Mouse (Mus musculus) monocyte, adult 5-6 weeks (primary cell): Measurements from ENCODE around the gene Gpr15. TPM values are rescaled to one million over a fixed set of nuclear protein-coding genes. Genes with fewer than 3 reads are reported as not detected.

Experiments
- ATAC-seq: fragments of 153-309, 156-312 bp; replicated peaks from 2 replicates; pipeline ENCODE4 v1.8.0; 2017; ENCODE audit warnings: mild to moderate bottlenecking; ENCODE audit not compliant: low TSS enrichment, insufficient number of reproducible peaks, severe bottlenecking, poor library complexity, low FRiP score
- total RNA-seq: library from RNA; stranded (forward); fragments of 200-1000, 200-491, 200-594 nt; gene quantifications from 3 replicates; pipeline ENCODE4 v1.2.3, GENCODE M21; 2017

The Gpr15 gene
- total RNA-seq, 1 experiment from 2014 or later, result not detected

DNA sequence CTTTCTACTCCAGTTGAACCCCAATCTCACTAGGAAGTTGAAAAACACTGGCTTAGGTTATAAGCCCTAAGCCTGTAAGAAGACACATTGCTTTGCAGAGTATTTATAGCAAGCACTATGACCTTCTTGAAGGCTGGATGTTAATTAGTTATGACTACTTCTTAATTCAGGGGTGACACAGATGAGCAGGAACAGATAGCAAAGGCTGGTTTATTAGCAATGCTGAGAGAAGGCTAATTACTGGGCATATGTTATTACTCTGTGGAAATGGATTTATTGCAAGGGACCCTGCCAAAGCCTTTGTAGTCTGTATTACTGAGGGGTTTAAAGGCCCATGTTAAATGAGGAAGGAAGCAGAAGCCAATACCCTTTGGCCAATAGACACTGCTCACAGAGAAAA, 13.9 kb downstream of the Gpr15 start:
- no peak for ATAC-seq

- no peak for ATAC-seq
These were observed 15.3 kb downstream of the Gpr15 start for GRCm38 (mm10) chr16:58703382-58704124.

GRCm38 (mm10) chr16:58702329-58702932, 16.4 kb downstream of the Gpr15 start:
- ATAC-seq, result no peak; the same call in 1 of the 2 replicates

GRCm38 (mm10) chr16:58701779-58702178, 17.1 kb downstream of the Gpr15 start:
- no peak for ATAC-seq

GRCm38 (mm10) chr16:58700816-58701424, 17.9 kb downstream of the Gpr15 start:
- ATAC-seq, result no peak

- no peak for ATAC-seq
These were observed 18.7 kb downstream of the Gpr15 start for GRCm38 (mm10) chr16:58700174-58700573.

DNA sequence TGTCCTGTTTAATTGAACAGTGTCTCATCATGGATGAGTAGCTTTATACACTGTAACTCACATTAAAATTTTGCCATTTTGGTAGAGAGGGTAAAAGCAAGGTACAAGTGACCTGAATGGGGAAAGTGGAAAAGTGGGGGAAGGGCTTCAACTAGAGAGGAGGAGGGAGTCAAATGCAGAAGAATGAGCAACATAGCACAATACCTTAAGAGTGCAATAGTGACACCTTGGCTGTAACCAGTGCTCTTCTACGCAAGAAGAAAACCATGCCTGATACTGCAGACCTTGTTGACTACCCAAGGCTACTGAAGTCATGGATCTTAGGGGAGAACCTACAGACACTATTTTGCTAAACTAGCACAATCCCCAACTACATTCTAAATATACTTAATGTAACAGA, 21.6 kb downstream of the Gpr15 start:
- ATAC-seq, result no peak

GRCm38 (mm10) chr16:58696796-58697195, 22.1 kb downstream of the Gpr15 start:
- no peak for ATAC-seq

GRCm38 (mm10) chr16:58694091-58694490, 24.8 kb downstream of the Gpr15 start:
- no peak for ATAC-seq

GRCm38 (mm10) chr16:58690322-58690732, 28.5 kb downstream of the Gpr15 start:
- peak; percentile 81 for ATAC-seq

DNA sequence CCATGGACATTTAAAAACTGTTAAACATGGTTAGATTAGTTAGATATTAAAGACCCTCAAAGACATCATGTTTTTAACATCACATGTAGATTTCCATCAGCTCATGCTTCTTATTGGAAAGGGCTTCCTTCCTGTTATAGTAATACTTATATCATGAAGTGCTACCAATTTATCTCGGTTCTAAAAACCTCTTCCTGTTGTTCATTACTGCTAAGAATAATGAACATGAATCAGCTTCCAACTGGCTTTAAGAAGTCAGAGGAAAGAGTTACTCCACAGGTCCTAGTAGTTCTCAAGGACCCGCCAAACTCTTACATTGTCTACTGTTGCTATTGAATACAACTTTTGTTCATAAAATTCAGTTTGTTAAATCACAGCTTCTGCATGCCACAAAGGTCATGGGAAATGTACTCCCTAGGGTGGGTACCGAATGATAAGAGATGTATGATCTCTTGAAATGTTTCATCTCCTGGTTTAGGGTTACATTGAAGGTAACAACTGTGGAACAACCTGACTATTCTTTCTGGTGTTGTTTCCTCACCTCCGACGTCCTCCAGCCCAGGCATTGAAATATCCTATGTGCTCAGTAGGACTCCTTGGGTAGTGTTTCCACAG, 29.2 kb downstream of the Gpr15 start:
- ATAC-seq, result no peak

DNA sequence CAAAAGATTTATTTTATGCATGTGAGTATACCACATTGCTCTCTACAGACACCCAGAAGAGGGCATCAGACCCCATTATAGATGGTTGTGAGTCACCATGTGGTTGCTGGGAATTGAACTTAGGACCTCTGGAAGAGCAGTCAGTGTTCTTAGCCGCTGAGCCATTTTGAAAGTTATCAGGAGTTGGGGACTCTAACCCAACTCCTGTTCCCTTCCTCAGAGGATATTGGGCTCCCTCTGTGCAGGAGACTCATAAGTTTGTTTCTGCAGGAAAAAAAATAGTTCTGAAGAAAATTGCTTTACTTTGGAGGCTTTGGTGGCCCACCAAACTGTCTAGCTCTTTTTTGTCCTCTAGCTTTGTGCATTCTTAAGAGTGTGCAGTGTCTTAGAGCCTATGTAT, 30.3 kb downstream of the Gpr15 start:
- ATAC-seq, result no peak

GRCm38 (mm10) chr16:58685548-58686537, 33.0 kb downstream of the Gpr15 start:
- ATAC-seq, result no peak

DNA sequence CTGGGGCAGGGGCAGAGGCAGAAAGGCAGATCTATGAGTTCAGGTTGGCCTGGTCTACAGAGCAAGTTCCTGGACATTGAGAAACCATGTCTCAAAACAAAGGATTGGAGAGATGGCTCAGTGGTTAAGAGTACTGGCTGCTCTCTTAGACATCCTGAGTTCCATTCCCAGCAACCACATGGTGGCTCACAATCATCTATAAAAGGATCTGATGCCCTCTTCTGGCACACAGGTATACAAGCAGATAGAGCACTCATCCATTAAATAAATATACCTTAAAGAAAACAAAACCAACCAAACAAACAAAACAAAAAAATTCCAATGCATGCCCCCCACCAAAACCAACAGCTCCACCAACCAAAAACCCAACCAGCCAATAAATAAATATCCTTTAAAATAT, 34.3 kb downstream of the Gpr15 start:
- ATAC-seq, result no peak

- no peak for ATAC-seq
These were observed 35.0 kb downstream of the Gpr15 start for GRCm38 (mm10) chr16:58683911-58684310.

GRCm38 (mm10) chr16:58682870-58683269, 36.0 kb downstream of the Gpr15 start:
- no peak for ATAC-seq

- ATAC-seq, result no peak
These were observed 36.8 kb downstream of the Gpr15 start for GRCm38 (mm10) chr16:58682046-58682445.

DNA sequence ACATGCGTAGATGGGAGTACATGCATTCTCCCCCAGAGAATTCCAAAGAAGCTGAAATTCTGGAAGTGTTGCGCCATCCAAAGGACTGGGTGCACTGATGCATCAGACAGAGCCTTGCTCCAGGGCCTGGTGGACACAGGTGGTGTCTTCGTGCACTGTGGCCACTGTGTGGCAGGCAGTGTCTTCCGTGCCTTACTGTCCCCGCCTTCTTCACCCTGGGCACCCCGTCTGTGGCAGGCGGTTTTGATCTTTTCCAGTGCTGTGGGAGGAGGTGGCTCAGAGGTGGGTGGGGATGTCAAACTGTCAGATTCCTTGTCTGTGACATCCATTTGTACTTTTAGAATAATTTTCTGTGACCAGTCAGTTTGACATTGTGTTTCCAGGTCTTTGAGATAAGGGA, 40.2 kb downstream of the Gpr15 start:
- ATAC-seq, result no peak
